Mouse (Mus musculus) spleen, postnatal 36 days (tissue): ENCODE results near the gene Gfy.
"Not testable (repeated sequence)": the region's sequence is repeated elsewhere in the genome, so short reads cannot be mapped to it uniquely, and the experiment has no call there.

ENCODE experiments used
- DNase-seq, 2 experiments: peaks; one replicate each; pipeline ENCODE4 v3.0.0; 2022; ENCODE audit warnings: low spot score in 2 of 2, mixed read lengths in 1 of 2

Gene Gfy

GRCm38 (mm10) chr7:45168656-45169055, 10.7 kb downstream of the Gfy start:
- no peak for DNase-seq

DNA sequence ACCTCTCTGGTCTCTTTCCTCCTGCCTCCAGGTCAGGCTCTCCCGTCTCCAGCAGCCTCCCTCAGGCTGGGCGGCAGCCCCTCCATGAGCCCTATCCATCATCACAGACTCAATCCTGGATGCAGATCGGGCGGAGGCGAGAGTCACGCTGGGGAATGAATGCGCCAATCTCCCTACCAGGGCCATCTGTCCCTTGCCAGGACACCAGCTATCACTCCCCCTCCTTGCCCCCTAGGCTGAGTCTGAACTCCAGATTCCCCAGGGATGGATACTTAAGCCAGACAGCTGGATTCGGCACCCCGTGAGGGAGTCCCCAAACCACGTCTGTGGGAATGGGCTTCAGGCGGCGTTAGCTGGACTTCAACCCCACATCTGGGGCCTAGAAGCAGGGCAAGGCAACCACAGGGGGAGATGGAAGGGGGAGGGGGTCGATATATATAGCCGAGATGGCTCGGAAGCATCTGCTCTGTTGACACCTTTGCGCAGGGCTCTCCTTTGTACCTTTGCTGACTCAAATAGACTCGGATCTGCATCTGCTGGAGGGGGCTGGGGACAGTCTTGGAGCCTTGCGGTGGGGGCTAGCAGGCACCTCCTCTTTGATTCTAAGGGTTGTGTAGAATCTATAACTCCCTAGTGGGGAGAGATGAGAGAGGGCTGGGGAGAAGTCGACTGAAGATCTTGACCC, 11.5 kb downstream of the Gfy start:
- DNase-seq, result no peak

DNA sequence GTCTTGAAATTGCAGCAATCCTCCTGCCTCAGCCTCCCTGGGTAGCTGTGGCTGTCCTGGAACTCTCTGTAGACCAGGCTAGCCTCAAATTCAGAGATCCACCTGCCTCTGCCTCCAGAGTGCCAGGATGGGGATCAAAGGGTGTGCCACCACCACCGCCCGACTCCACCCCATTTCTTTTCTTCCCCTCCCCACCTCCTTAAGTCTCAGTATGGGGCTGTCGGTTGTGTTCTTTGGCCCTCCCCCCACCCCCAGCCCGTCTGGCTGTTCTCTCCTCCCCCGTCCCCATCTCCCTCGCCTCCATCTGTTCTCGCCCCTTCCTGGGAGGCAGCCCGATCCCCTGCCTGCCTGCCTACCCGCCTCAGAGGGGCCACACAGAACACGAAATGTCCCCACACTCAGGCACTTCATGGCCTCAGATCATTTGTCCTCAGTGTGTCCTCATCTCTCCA, 12.4 kb downstream of the Gfy start:
- DNase-seq, result no peak

DNA sequence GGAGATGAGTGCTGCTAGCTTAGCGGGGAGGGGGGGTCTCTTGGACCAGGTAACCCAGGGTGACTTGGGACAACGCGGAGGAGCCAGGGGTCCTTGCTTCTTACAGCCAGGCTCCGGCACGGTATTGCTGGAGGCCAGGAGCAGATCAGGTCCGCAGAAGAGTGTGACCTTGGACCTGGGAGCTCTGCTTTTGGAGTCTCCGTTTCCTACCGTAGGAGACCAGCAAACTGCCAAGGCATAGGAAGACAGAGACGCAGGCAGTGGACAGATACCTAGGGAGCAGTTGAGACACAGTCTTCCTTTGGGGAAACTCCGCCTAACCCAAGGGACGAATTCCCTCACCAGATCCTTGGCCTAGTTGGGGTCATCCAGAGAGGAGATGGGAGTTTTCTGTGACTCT, 13.7 kb downstream of the Gfy start:
- no peak for DNase-seq

- no peak for DNase-seq
Measured at GRCm38 (mm10) chr7:45164833-45165232, 14.5 kb downstream of the Gfy start.

DNA sequence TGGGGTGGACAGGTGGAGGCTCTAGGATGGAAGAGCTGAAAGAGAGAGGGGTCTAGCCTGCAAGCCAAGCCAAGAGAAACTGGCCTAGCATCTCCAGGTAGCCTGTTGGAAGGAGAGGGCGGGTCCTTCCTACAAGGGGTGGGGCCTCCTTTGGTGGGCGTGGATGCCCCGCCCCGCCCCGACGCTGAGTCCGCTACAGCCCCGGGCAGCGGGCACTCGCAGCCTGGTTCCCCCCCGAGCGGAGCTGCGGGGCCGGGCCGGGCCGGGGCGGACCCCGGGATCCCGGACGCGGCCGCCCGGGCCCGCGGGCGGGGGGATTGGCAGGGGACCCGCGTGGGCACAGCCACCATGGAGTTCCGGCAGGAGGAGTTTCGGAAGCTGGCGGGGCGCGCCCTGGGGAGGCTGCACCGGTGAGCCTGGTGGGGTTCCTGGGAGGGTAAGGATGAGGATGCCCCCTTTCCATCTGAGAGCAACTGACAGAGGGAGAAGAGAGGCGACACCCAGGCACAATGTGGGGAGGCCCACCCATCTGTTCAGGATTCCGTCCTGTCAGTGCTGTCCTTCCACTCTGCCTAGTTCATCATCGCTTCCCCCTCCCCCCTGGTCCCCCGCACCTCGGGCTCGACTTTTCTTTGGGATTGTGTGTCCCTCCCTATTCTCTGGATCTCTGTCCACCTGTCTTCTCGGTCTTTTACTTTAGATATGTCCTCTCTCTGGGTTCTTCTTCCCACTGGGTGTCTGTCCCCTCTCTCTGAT, 15.5 kb downstream of the Gfy start, which contains the start of gene Slc17a7:
Slc17a7 (plus strand) TSS at position 215 of the 756 bp plus-strand sequence.
- DNase-seq, result no peak

DNA sequence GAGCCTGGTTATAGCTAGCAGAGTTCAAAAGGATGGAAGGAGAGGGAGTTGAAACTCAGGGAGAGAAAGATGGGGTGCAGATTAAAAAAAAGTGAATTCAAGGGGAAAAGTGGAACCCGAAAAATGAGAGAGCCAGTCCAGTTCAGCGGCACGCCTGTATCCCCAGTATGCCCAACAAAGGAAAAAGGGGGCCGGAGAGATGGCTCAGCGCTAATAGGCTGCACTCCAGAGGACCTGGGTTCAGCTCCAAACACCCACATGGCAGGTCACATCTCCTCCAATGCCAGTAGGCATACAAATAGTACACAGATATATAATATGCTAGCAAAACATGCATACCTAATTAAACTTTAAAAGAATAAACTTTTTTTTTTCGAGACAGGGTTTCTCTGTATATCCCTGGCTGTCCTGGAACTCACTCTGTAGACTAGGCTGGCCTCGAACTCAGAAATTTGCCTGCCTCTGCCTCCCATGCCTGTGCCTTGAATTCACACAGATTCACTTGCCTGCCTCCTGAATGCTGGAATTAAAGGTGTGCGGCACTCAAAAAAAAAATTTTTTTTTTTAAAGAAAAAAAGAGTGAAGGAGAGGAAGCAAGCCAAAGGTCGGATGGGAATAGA, 16.3 kb downstream of the Gfy start:
- no peak for DNase-seq

DNA sequence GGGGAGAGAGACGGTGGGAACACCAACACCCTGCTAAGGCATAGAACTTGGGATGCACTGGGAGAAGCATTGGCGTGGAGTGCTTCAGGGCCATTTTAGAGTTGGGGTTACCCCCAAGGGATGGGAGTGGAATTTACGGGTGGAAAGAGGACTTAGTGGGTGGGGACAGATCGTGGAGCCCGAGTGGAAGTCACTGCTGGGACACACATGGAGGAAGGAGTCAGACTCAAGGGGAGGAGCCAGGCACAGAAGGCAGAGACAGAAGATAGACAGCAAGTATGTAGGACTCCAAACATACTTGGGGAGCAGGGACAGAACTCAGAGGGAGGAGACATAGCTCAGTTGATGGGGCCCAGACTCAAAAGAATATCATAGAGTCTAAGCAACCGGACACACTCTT, 16.8 kb downstream of the Gfy start:
- no peak for DNase-seq

DNA sequence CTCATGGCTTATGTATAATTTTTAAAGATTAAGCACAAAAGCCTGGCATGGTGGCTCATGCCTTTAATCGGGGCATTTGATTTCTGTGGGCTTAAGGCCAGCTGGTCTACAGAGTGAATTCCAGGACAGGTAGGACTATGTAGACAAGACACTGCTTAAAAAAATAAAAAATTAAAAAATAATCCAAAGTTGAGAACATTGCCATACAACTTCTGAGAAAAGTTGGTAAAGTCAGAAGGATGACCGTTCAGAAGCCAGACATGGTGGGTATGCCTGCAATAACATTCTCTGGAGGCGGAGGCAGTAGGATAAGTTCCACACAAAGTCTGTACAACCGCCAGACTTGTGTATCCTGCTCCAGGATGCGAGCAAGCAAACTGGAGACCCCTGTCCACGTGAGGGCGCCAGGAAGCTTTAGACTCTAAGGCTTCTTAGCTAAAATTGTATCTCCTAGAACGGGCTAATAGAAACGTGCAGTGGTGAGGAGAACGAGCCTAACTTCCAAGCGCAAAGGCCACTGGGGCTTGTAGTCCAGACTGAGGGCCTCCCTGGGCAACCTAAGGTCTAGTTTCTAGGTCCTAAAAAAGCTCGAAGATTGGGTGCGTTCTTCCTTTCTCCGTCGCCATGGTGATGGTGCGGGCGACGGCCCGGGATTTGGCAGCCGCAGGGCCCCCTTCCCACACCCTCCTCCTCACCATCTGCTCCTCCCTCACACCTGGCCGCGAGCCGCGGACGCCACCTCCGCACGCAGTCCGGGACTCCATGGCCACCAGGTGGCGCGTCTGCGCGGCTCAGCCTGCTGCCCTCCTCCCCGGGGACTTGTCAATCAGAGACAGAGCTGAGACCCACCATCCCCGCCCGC, 17.5 kb downstream of the Gfy start:
- DNase-seq, result peak; percentile 84

GRCm38 (mm10) chr7:45160866-45161265, 18.5 kb downstream of the Gfy start:
- no peak for DNase-seq

DNA sequence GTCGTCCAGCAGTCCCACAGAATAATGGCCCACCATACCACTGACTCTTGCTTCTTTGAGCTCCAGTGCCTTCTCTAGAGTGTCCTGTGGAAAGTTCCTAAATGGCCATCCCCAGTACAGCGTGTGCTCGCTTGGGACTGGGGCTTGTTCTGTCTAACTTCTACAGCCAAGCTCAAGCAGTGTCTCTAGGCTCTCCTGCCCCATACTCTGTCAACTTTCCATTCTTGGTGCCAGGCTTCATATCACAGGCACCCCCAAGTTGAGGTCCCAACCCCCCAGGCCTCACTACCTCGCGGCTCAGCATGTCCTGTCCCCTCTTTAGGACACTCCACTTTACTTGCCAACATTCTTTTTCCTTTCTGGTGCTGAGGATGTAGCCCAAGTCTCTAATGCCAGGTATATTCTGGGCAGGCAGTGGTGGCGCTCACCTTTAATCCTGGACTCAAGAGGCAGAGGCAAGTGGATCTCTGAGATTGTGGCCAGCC, 19.0 kb downstream of the Gfy start:
- no peak for DNase-seq

DNA sequence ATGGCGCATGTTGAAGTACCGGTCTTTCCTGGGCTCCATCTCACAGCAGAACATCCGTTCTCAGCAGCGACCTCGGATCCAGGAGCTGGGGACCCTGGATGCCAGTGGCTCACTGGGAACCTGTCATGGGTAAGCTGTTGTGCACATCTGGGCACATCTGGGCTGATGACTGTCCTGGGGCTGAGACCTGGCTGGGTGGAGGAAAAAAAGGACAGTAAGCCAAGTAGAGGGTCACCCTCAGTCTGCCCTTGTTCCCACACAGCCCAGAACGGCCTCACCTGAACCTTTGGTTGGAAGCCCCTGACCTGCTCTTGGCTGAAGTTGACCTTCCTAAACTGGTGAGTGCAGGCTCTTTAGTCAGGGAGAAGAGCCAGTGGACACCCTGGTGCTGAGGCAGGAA, 20.4 kb downstream of the Gfy start:
- no peak for DNase-seq

- no peak for DNase-seq
Measured at GRCm38 (mm10) chr7:45157459-45157858, 21.9 kb downstream of the Gfy start.

GRCm38 (mm10) chr7:45156206-45156605, 23.2 kb downstream of the Gfy start:
- DNase-seq, result no peak

DNA sequence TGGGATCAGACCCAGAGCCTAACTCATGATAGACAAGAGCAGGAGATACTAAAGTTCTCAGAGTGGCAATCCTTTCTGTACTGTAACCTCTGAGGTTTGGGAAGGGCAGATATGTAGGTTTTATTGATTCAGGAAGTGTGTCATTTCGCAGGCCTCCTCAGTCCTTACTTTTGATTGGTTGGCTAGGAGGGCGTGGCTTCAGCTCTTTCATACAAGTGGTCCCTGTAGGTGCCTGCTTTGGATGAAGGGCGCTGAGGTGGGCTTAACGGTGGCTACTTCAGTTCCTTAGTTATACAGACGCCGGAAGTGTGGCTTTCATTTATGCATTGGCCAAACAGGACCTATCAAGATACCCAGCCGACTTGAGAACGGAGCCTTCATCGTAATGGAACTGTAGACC, 23.8 kb downstream of the Gfy start:
- no peak for DNase-seq

GRCm38 (mm10) chr7:45154993-45155514, 24.3 kb downstream of the Gfy start:
- peak; percentile 32 to 44 for DNase-seq

- DNase-seq, result peak; percentile 95 to 97
Measured at GRCm38 (mm10) chr7:45154096-45154992, 25.0 kb downstream of the Gfy start, which contains the start of the genes Pih1d1 and Aldh16a1. Gene Pih1d1 (plus strand): TSS chr7:45154303. Gene Aldh16a1 (minus strand): TSS chr7:45154584.

GRCm38 (mm10) chr7:45153586-45153985, 25.8 kb downstream of the Gfy start:
- DNase-seq, result no peak

DNA sequence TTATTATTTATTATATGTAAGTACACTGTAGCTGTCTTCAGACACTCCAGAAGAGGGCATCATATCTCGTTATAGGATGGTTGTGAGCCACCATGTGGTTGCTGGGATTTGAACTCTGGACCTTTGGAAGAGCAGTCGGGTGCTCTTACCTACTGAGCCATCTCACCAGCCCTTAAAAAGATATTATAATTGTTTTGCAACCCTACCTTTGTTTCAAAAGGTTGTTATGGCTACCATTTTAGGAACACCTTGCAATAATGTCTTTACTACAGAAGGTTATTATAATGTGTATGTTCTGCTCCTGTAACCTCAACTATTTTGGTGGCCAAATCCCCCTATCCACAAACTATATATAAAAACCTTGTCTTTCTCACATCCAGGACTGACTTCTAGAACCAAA, 26.3 kb downstream of the Gfy start:
- DNase-seq, result not testable (repeated sequence)

- no peak for DNase-seq
Measured at GRCm38 (mm10) chr7:45151303-45151702, 28.1 kb downstream of the Gfy start.
